8 mouse cellular contexts compared by ENCODE assay signal in genomic region chr19:20601739-20602138, GRCm38 (mm10).
DNase-seq lines count a peak whose midpoint lies in the region; ATAC-seq and TF ChIP-seq lines count a peak whose summit lies in the region.

No protein-coding gene starts in this region.

- H3K4me1 ChIP-seq in embryonic facial prominence, embryonic 14.5 days (ENCODE audit: control insufficient read depth, insufficient read depth, low read length) = no peaks in the 10 kb centered on the region
- no peaks in the 10 kb centered on the region for H3K4me1 ChIP-seq in kidney, postnatal 0 days (replicated peaks; ENCODE audit: insufficient read depth, low read length)
- H3K4me1 ChIP-seq in forebrain, embryonic 13.5 days = no peaks in the 10 kb centered on the region

- intact Hi-C loops in left cerebral cortex, postnatal 14 days (cut with DNase I) = no loop called here

- no peak overlapping the region for H3K4me2 ChIP-seq in embryonic facial prominence, embryonic 14.5 days (ENCODE audit: low read depth, low read length)
- no peak overlapping the region for H3K4me2 ChIP-seq in kidney, postnatal 0 days (ENCODE audit: low read length)
- H3K4me2 ChIP-seq in forebrain, embryonic 13.5 days = no peak overlapping the region

- no peak overlapping the region for H3K27ac ChIP-seq in embryonic facial prominence, embryonic 14.5 days (replicated peaks; ENCODE audit: low read depth, low read length)
- no peak overlapping the region for H3K27ac ChIP-seq in kidney, postnatal 0 days
- H3K27ac ChIP-seq in forebrain, embryonic 13.5 days = no peak overlapping the region

- H3K9me3 ChIP-seq in embryonic facial prominence, embryonic 14.5 days (ENCODE audit: control insufficient read depth, low read length) = no peaks in the 10 kb centered on the region
- H3K9me3 ChIP-seq in kidney, postnatal 0 days (replicated peaks; ENCODE audit: low read length) = no peaks in the 10 kb centered on the region
- H3K9me3 ChIP-seq in forebrain, embryonic 13.5 days (replicated peaks) = no peaks in the 10 kb centered on the region

- H3K9ac ChIP-seq in embryonic facial prominence, embryonic 14.5 days (ENCODE audit: low read depth, low read length) = no peak overlapping the region
- no peak overlapping the region for H3K9ac ChIP-seq in kidney, postnatal 0 days (ENCODE audit: low read depth, low read length)
- H3K9ac ChIP-seq in forebrain, embryonic 13.5 days = no peak overlapping the region

- no peaks in the 10 kb centered on the region for H3K27me3 ChIP-seq in embryonic facial prominence, embryonic 14.5 days (replicated peaks; ENCODE audit: control insufficient read depth, insufficient read depth, low read length)
- H3K27me3 ChIP-seq in kidney, postnatal 0 days (ENCODE audit: insufficient read depth, low read length) = no peaks in the 10 kb centered on the region
- H3K27me3 ChIP-seq in forebrain, embryonic 13.5 days = no peaks in the 10 kb centered on the region

- ATAC-seq in embryonic facial prominence, embryonic 14.5 days (ENCODE audit: low read depth) = no peak
- ATAC-seq in kidney, postnatal 0 days (replicated peaks; ENCODE audit: low FRiP score, low read depth) = peak; percentile 74
- ATAC-seq in megakaryocyte progenitor cell, adult 5-6 weeks (replicated peaks; ENCODE audit: poor library complexity) = peak; percentile 92
- ATAC-seq in forebrain, embryonic 13.5 days = no peak

- no peak overlapping the region for H3K4me3 ChIP-seq in embryonic facial prominence, embryonic 14.5 days (ENCODE audit: low read depth, low read length)
- H3K4me3 ChIP-seq in kidney, postnatal 0 days (replicated peaks; ENCODE audit: low read depth, low read length) = no peak overlapping the region
- no peak overlapping the region for H3K4me3 ChIP-seq in forebrain, embryonic 13.5 days

- no peaks in the 10 kb centered on the region for H3K36me3 ChIP-seq in embryonic facial prominence, embryonic 14.5 days (ENCODE audit: control insufficient read depth, insufficient read depth, low read length)
- H3K36me3 ChIP-seq in kidney, postnatal 0 days (ENCODE audit: insufficient read depth, low read length) = no peaks in the 10 kb centered on the region
- no peaks in the 10 kb centered on the region for H3K36me3 ChIP-seq in forebrain, embryonic 13.5 days (ENCODE audit: poor library complexity, severe bottlenecking)

- WGBS in embryonic facial prominence, embryonic 14.5 days = 55% methylated on average over 3 of the region's 3 CpGs
- WGBS in kidney, postnatal 0 days = 52% methylated on average over 3 of the region's 3 CpGs
- 65% methylated on average over 3 of the region's 3 CpGs for WGBS in forebrain, embryonic 13.5 days

- no peak for TF ChIP-seq CTCF in kidney, postnatal 0 days (IDR thresholded peaks at IDR 0.05; ENCODE audit: low read depth)

- DNase-seq in ZHBTc4 (ENCODE audit: low read depth, low spot score) = peak; percentile 4
- DNase-seq in embryonic facial prominence, embryonic 14.5 days (ENCODE audit: low spot score) = peak; percentile 29
- DNase-seq in kidney, postnatal 0 days (ENCODE audit: low spot score) = peak; percentile 42
- DNase-seq in cerebellum, postnatal 25 days = no peak
- no peak for DNase-seq in left cerebral cortex, postnatal 14 days (ENCODE audit: low spot score in 2 of 2)
- no peak for DNase-seq in natural killer cell, adult 2 months (ENCODE audit: low spot score in 2 of 2)

Comparison
In these comparisons a context has a peak if more than half of its experiments do, and no peak if none do; other contexts are left out.
1. DNase-seq: peak in ZHBTc4 (single experiment), embryonic facial prominence, embryonic 14.5 days (single experiment) and kidney, postnatal 0 days (single experiment); none in cerebellum, postnatal 25 days (0 of 2), left cerebral cortex, postnatal 14 days (0 of 2) and natural killer cell, adult 2 months (0 of 2).
2. ATAC-seq: peak in kidney, postnatal 0 days (single experiment) and megakaryocyte progenitor cell, adult 5-6 weeks (single experiment); none in embryonic facial prominence, embryonic 14.5 days (single experiment) and forebrain, embryonic 13.5 days (single experiment).